In genomic region chr15:100550280-100550679, GRCm38 (mm10) we compare ENCODE assay signal across 9 mouse cellular contexts. TPM values are rescaled to one million over a fixed set of nuclear protein-coding genes. Genes with fewer than 3 reads are reported as not detected.
A peak's percentile ranks its signal among the peaks of the same experiment; 100 is the strongest.
DNase-seq lines count a peak whose midpoint lies in the region; ATAC-seq and TF ChIP-seq lines count a peak whose summit lies in the region.
"Had no signal": no experiment of that assay in that cellular context is flagged by ENCODE, and none has a peak within 500 bp of the region (broad histone marks: within the 10 kb centered on the region; RNA-seq: fewer than 3 reads in every experiment).

No protein-coding gene starts in this region.

- DNase-seq in heart, postnatal 36 days: no peak
- no peak for DNase-seq in embryonic facial prominence, embryonic 10.5 days (ENCODE audit: low spot score)
- DNase-seq in kidney, adult 2 months: peak; percentile 36
- DNase-seq in gastrocnemius, postnatal 36 days: no peak
- no peak for DNase-seq in right cerebral cortex, adult 2 months (ENCODE audit: low spot score in 2 of 2)
- no peak for DNase-seq in left cerebral cortex, postnatal 25 days (ENCODE audit: low spot score in 2 of 2)
- DNase-seq: right cerebral cortex, postnatal 4 days had no signal

- H3K4me2 ChIP-seq in heart, embryonic 11.5 days: peak overlapping the region; percentile 87
- H3K4me2 ChIP-seq in midbrain, embryonic 12.5 days (replicated peaks): peak overlapping the region; percentile 93

- H3K27ac ChIP-seq in heart, embryonic 11.5 days (ENCODE audit: low read depth, low read length): no peak overlapping the region
- no peak overlapping the region for H3K27ac ChIP-seq in embryonic facial prominence, embryonic 10.5 days (replicated peaks)
- H3K27ac ChIP-seq in kidney, adult 2 months (ENCODE audit: insufficient read depth, low read depth, low read length): no peak overlapping the region
- no peak overlapping the region for H3K27ac ChIP-seq in midbrain, embryonic 12.5 days (replicated peaks)

- intact Hi-C loops in heart, postnatal 36 days (cut with DNase I): loop anchor here (5.0 kb wide), 1 partner anchor 47 kb away; the partner anchor contains the start of gene Pou6f1
- intact Hi-C loops in gastrocnemius, postnatal 36 days (cut with DNase I): loop anchor here (5.0 kb wide), 1 partner anchor 52 kb away; no protein-coding TSS in a partner anchor
- intact Hi-C loops in left cerebral cortex, postnatal 25 days (cut with DNase I): no loop called here

- H3K4me1 ChIP-seq in heart, embryonic 11.5 days (ENCODE audit: control insufficient read depth, insufficient read depth, low read length): peaks cover 4% of the 10 kb centered on the region; the same call in 1 of the 2 replicates
- peaks cover 16% of the 10 kb centered on the region for H3K4me1 ChIP-seq in embryonic facial prominence, embryonic 10.5 days
- H3K4me1 ChIP-seq in kidney, adult 2 months (ENCODE audit: control insufficient read depth, insufficient read depth, low read length): peaks cover 7% of the 10 kb centered on the region; the same call in 1 of the 2 replicates
- peaks cover 18% of the 10 kb centered on the region for H3K4me1 ChIP-seq in midbrain, embryonic 12.5 days

- H3K36me3 ChIP-seq in heart, embryonic 11.5 days (ENCODE audit: control insufficient read depth, insufficient read depth, low read length): peaks cover 4% of the 10 kb centered on the region
- H3K36me3 ChIP-seq in embryonic facial prominence, embryonic 10.5 days (replicated peaks): peaks cover 51% of the 10 kb centered on the region
- no peaks in the 10 kb centered on the region for H3K36me3 ChIP-seq in kidney, adult 2 months (ENCODE audit: control insufficient read depth, insufficient read depth, low read length)
- peaks cover 27% of the 10 kb centered on the region for H3K36me3 ChIP-seq in midbrain, embryonic 12.5 days

- no peak for ATAC-seq in heart, embryonic 11.5 days (replicated peaks; ENCODE audit: insufficient number of reproducible peaks, low FRiP score, low TSS enrichment)
- no peak for ATAC-seq in midbrain, embryonic 12.5 days (ENCODE audit: low FRiP score, low read depth)

- H3K9ac ChIP-seq in heart, embryonic 11.5 days (ENCODE audit: low read depth, low read length): peak overlapping the region; percentile 28; the same call in 1 of the 2 replicates
- no peak overlapping the region for H3K9ac ChIP-seq in midbrain, embryonic 12.5 days (replicated peaks)

- no peaks in the 10 kb centered on the region for H3K27me3 ChIP-seq in heart, embryonic 11.5 days (ENCODE audit: control insufficient read depth, insufficient read depth, low read length)
- no peaks in the 10 kb centered on the region for H3K27me3 ChIP-seq in embryonic facial prominence, embryonic 10.5 days (replicated peaks; ENCODE audit: low read depth, poor library complexity, severe bottlenecking)
- H3K27me3 ChIP-seq in kidney, adult 2 months (replicated peaks; ENCODE audit: control insufficient read depth, insufficient read depth, low read length): no peaks in the 10 kb centered on the region
- H3K27me3 ChIP-seq in midbrain, embryonic 12.5 days: no peaks in the 10 kb centered on the region

- 0 out of 2 replicates have a peak, but pooled peaks cover 2% of the 10 kb centered on the region for H3K9me3 ChIP-seq in heart, embryonic 11.5 days (replicated peaks; ENCODE audit: control insufficient read depth, low read length)
- H3K9me3 ChIP-seq in embryonic facial prominence, embryonic 10.5 days: peaks cover 12% of the 10 kb centered on the region; the same call in 1 of the 2 replicates
- 0 out of 2 replicates have a peak, but pooled peaks cover 4% of the 10 kb centered on the region for H3K9me3 ChIP-seq in midbrain, embryonic 12.5 days

- WGBS in heart, embryonic 11.5 days (ENCODE audit: insufficient replicate concordance): 96% methylated on average over 4 of the region's 4 CpGs
- 91% methylated on average over 4 of the region's 4 CpGs for WGBS in embryonic facial prominence, embryonic 10.5 days
- 73% methylated on average over 4 of the region's 4 CpGs for WGBS in kidney, adult 2 months
- 96% methylated on average over 4 of the region's 4 CpGs for WGBS in midbrain, embryonic 12.5 days

- TF ChIP-seq CTCF in kidney, adult 2 months (conservative IDR thresholded peaks at IDR 0.05; ENCODE audit: insufficient read depth, insufficient read length, low read depth, low read length): no peak

- no peak for TF ChIP-seq POLR2A in kidney, adult 2 months (IDR thresholded peaks at IDR 0.05; ENCODE audit: low read depth, low read length)

- no peak overlapping the region for H3K4me3 ChIP-seq in heart, embryonic 11.5 days (ENCODE audit: low read depth, low read length)
- H3K4me3 ChIP-seq in embryonic facial prominence, embryonic 10.5 days: peak overlapping the region; percentile 96; the same call in 1 of the 2 replicates
- peak overlapping the region; percentile 72; the same call in 1 of the 2 replicates for H3K4me3 ChIP-seq in kidney, adult 2 months (ENCODE audit: insufficient read depth, low read depth, low read length)
- peak overlapping the region; percentile 88 for H3K4me3 ChIP-seq in midbrain, embryonic 12.5 days

RNA-seq across cellular contexts. Expression of gene Tfcp2, which starts 1.5 kb away (rescaled TPM):
- polyA plus RNA-seq in heart, embryonic 11.5 days (2014; fragmentation: Nextera tagmentation; extraction: Ambion mirVana): 15.4 and 18.9 TPM in 2 replicates
- 10 to 100 TPM; 11.9 to 13.4 TPM for total RNA-seq in heart, postnatal 36 days (2021)
- polyA plus RNA-seq in embryonic facial prominence, embryonic 10.5 days (2016; fragmentation: Nextera tagmentation; extraction: Ambion mirVana): 36.9 and 38.2 TPM in 2 replicates
- 18.7 and 20.6 TPM in 2 replicates for polyA plus RNA-seq in kidney, adult 2 months (2012; rRNA removed)
- polyA plus RNA-seq in midbrain, embryonic 12.5 days (2016; fragmentation: Nextera tagmentation; extraction: Ambion mirVana): 50.3 and 51.1 TPM in 2 replicates
- total RNA-seq in gastrocnemius, postnatal 36 days (2021): 10 to 100 TPM in 1 of 2 experiments, 1 to 10 TPM in 1; 9.2 to 10.8 TPM
- total RNA-seq in left cerebral cortex, postnatal 25 days (2021): 10 to 100 TPM; 28.9 to 30.3 TPM

RNA-seq across cellular contexts. Expression of gene Pou6f1, which starts 49.5 kb away (rescaled TPM):
- 2.3 and 3.1 TPM in 2 replicates for polyA plus RNA-seq in heart, embryonic 11.5 days (2014; fragmentation: Nextera tagmentation; extraction: Ambion mirVana)
- 10 to 100 TPM; 10.8 to 13.3 TPM for total RNA-seq in heart, postnatal 36 days (2021)
- polyA plus RNA-seq in embryonic facial prominence, embryonic 10.5 days (2016; fragmentation: Nextera tagmentation; extraction: Ambion mirVana): 3.7 and 5.4 TPM in 2 replicates
- polyA plus RNA-seq in kidney, adult 2 months (2012; rRNA removed): 28.5 and 30.4 TPM in 2 replicates
- 32.4 and 34.4 TPM in 2 replicates for polyA plus RNA-seq in midbrain, embryonic 12.5 days (2016; fragmentation: Nextera tagmentation; extraction: Ambion mirVana)
- total RNA-seq in gastrocnemius, postnatal 36 days (2021): 10 to 100 TPM; 10.4 to 14.1 TPM
- total RNA-seq in left cerebral cortex, postnatal 25 days (2021): 100 to 1,000 TPM; 132 to 133 TPM

RNA-seq across cellular contexts. Expression of gene Csrnp2, which starts 55.0 kb away (rescaled TPM):
- polyA plus RNA-seq in heart, embryonic 11.5 days (2014; fragmentation: Nextera tagmentation; extraction: Ambion mirVana): 9.4 and 10.2 TPM in 2 replicates
- total RNA-seq in heart, postnatal 36 days (2021): 1 to 10 TPM; 2.5 to 3.0 TPM
- 24.2 and 25.4 TPM in 2 replicates for polyA plus RNA-seq in embryonic facial prominence, embryonic 10.5 days (2016; fragmentation: Nextera tagmentation; extraction: Ambion mirVana)
- 2.6 and 2.7 TPM in 2 replicates for polyA plus RNA-seq in kidney, adult 2 months (2012; rRNA removed)
- 37.1 and 41.9 TPM in 2 replicates for polyA plus RNA-seq in midbrain, embryonic 12.5 days (2016; fragmentation: Nextera tagmentation; extraction: Ambion mirVana)
- total RNA-seq in gastrocnemius, postnatal 36 days (2021): 1 to 10 TPM; 2.3 to 2.5 TPM
- total RNA-seq in left cerebral cortex, postnatal 25 days (2021): 10 to 100 TPM; 36.2 to 36.8 TPM
